Mouse (Mus musculus) thymus, adult 2 months (tissue): ENCODE measurements around the gene Olfr411. TPM values are rescaled to one million over a fixed set of nuclear protein-coding genes. Genes with fewer than 3 reads are reported as not detected.

Experiments used
- DNase-seq: peaks from one replicate; pipeline ENCODE4 v3.0.0; 2021
- H3K27ac ChIP-seq: fragments of 200-500 bp; 2 replicates; pipeline ENCODE4 v1.5.1; 2012; ENCODE audit warnings: low read length, control low read depth; ENCODE audit not compliant: control insufficient read depth, insufficient read depth
- H3K27me3 ChIP-seq: fragments of 200-500 bp; 2 replicates; pipeline ENCODE4 v1.6.1; 2012; ENCODE audit warnings: mild to moderate bottlenecking, low read length, moderate library complexity, mixed read lengths; ENCODE audit not compliant: control insufficient read depth, insufficient read depth
- H3K36me3 ChIP-seq: fragments of 200-500 bp; 2 replicates; pipeline ENCODE4 v1.6.1; 2012; ENCODE audit warnings: mild to moderate bottlenecking, low read length, moderate library complexity; ENCODE audit not compliant: control insufficient read depth, insufficient read depth
- H3K4me1 ChIP-seq: fragments of 200-500 bp; replicated peaks from 2 replicates; pipeline ENCODE4 v1.6.1; 2012; ENCODE audit warnings: low read length; ENCODE audit not compliant: control insufficient read depth, insufficient read depth
- H3K4me3 ChIP-seq: fragments of 200-500 bp; 2 replicates; pipeline ENCODE4 v1.5.1; 2012; ENCODE audit warnings: mild to moderate bottlenecking, low read length, control low read depth, moderate library complexity; ENCODE audit not compliant: control insufficient read depth, insufficient read depth
- CTCF ChIP-seq: fragments of 200-500 bp; IDR thresholded peaks from 2 replicates; pipeline ENCODE4 v1.5.1; 2012; ENCODE audit warnings: mild to moderate bottlenecking, control low read depth, low read length, moderate library complexity, borderline replicate concordance; ENCODE audit not compliant: control insufficient read depth, poor library complexity, insufficient read depth; ENCODE audit errors: extremely low read depth
- POLR2A ChIP-seq: fragments of 200-500 bp; IDR thresholded peaks from 2 replicates; pipeline ENCODE4 v1.6.1; 2012; ENCODE audit warnings: mild to moderate bottlenecking, low read length, control low read depth, moderate library complexity; ENCODE audit not compliant: control insufficient read depth, poor library complexity, insufficient read depth; ENCODE audit errors: extremely low read depth
- WGBS: fragments of 180-500 bp; shearing (Covaris S2); methylation state at CpG from one replicate; pipeline ENCODE4 v1.1.7; 2018; 5-methylcytosine and 5-hydroxymethylcytosine counted together
- polyA plus RNA-seq: library from polyadenylated mRNA; depleted of rRNA; stranded (reverse); fragments of >200 nt; gene quantifications from 2 replicates; pipeline ENCODE4 v1.2.3, GENCODE M21; 2012; rRNA removed

Olfr411 gene
- not detected in 2 replicates for polyA plus RNA-seq

DNA sequence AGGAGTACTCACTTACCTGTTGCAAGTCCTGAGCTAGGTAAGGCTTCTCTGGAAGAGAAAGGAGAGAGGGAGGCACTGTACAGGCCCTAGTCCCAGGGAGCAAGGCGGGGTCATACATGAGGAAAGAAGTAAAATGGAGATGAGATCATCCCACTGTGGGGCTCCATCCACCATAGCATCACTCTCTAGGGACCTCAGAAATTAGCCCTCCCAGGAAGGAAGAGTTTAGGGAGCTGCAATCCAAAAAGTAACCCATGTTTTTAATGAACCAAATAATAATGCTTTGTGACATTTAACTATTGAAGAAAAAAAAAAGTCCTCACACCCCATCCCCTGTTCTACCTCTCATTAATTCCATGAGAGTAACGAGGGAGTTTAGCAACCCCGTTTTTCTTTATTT lies at the start of gene Olfr411:
Gene Olfr411 (minus strand): TSS at position 101 of the 400 bp plus-strand sequence.
- TF ChIP-seq POLR2A, result no peak
- no peak for TF ChIP-seq CTCF
- WGBS, result 90% methylated on average over 3 of the region's 3 CpGs
- Histone ChIP-seq H3K27ac (no peak within 1 kb of the TSS), H3K4me3 (no peak within 1 kb of the TSS), H3K36me3 (no peaks in the 10 kb centered on the region), H3K4me1 (no peaks in the 10 kb centered on the region), H3K27me3 (no peaks in the 10 kb centered on the region)
- DNase-seq, result no peak

- TF ChIP-seq POLR2A (no peak), CTCF (no peak)
- peak; percentile 35 for DNase-seq
- Histone ChIP-seq H3K4me3 (no peak overlapping the region), H3K27me3 (no peaks in the 10 kb centered on the region), H3K27ac (no peak overlapping the region), H3K4me1 (peaks cover 12% of the 10 kb centered on the region), H3K36me3 (no peaks in the 10 kb centered on the region)
- 43% methylated on average over 2 of the region's 2 CpGs for WGBS
Measured at GRCm38 (mm10) chr11:74402126-74402525, 49.7 kb upstream of the Olfr411 start.

DNA sequence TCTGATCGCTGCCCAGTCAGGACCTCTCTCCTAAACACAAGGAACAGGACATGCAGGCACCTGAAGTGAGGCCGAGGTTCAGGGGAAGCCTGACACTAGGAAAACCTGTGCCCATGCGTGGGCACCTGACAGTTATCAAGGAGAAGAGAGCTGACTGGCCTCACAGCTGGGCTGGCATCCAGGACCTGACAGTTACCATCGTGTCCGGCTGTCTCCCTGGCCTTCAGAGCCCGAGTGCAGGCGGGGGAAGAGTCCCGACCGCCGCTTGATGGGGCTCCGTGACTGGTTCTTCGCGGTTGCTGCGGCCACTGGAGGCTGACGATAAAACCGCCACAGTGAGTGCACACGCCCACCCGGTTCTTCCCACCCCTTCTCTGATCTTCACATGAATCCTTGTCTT lies 43.1 kb upstream of the Olfr411 start:
- no peak for TF ChIP-seq CTCF
- no peak for TF ChIP-seq POLR2A
- no peaks in the 10 kb centered on the region for H3K36me3 ChIP-seq
- H3K27me3 ChIP-seq, result no peaks in the 10 kb centered on the region
- H3K4me1 ChIP-seq, result no peaks in the 10 kb centered on the region
- no peak for DNase-seq
- no peak overlapping the region for H3K4me3 ChIP-seq
- 91% methylated on average over 18 of the region's 18 CpGs for WGBS
- H3K27ac ChIP-seq, result no peak overlapping the region

- H3K4me3 ChIP-seq, result no peak overlapping the region
- no peaks in the 10 kb centered on the region for H3K4me1 ChIP-seq
- H3K36me3 ChIP-seq, result no peaks in the 10 kb centered on the region
- no peak for TF ChIP-seq POLR2A
- no peak for TF ChIP-seq CTCF
- no peaks in the 10 kb centered on the region for H3K27me3 ChIP-seq
- H3K27ac ChIP-seq, result no peak overlapping the region
- DNase-seq, result no peak
- 92% methylated on average over 5 of the region's 5 CpGs for WGBS
Measured at GRCm38 (mm10) chr11:74393489-74393888, 41.0 kb upstream of the Olfr411 start.

GRCm38 (mm10) chr11:74392903-74393302 lies 40.5 kb upstream of the Olfr411 start:
- H3K4me1 ChIP-seq, result no peaks in the 10 kb centered on the region
- no peak overlapping the region for H3K4me3 ChIP-seq
- 93% methylated on average over 6 of the region's 6 CpGs for WGBS
- TF ChIP-seq CTCF (no peak), POLR2A (no peak)
- no peaks in the 10 kb centered on the region for H3K27me3 ChIP-seq
- no peak for DNase-seq
- H3K27ac ChIP-seq, result no peak overlapping the region
- H3K36me3 ChIP-seq, result no peaks in the 10 kb centered on the region

DNA sequence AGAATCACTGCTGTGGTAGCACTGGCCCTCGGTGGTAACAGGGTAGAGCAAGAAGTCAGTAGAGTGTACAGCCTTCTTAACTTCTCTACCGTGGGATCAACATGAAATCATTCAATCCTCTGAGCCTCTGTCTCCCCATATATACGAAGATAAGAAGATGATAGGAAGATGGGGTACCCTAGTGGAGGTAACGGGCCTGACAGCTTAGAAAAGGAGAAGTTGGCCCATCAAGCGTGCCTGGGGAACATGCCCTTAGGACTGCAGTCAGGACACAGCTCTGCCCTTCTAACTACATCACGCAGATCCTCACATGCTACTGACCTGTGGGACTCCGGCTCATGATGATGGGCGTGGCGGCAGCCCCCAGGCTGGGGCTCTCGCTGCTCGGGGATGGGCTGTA lies 39.4 kb upstream of the Olfr411 start:
- Histone ChIP-seq H3K4me3 (no peak overlapping the region), H3K36me3 (no peaks in the 10 kb centered on the region), H3K27me3 (no peaks in the 10 kb centered on the region), H3K27ac (no peak overlapping the region), H3K4me1 (no peaks in the 10 kb centered on the region)
- DNase-seq, result no peak
- no peak for TF ChIP-seq CTCF
- no peak for TF ChIP-seq POLR2A
- 74% methylated on average over 11 of the region's 11 CpGs for WGBS

DNA sequence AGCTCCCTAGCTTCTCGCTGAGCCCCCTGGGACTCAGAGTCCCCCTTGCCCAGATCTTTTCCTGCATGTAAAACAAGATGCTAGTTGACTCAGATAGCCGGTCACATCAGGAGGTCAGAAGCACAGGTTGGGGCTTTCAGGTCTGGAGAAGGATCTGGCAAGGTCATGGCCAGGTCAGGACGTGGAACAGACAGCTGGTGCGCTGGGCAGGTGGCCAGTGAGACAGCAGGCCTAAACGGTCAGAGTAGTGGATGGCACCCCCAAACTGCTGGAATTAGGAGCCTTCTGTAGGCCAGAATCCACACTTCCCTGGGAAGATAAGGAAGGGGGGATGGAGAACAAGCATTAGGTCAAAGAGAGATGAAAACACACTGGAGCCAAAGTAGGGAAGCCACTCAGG lies 34.8 kb upstream of the Olfr411 start:
- Histone ChIP-seq H3K4me3 (no peak overlapping the region), H3K4me1 (no peaks in the 10 kb centered on the region), H3K27ac (no peak overlapping the region), H3K27me3 (no peaks in the 10 kb centered on the region), H3K36me3 (no peaks in the 10 kb centered on the region)
- TF ChIP-seq POLR2A (no peak), CTCF (no peak)
- WGBS, result 93% methylated on average over 5 of the region's 5 CpGs
- DNase-seq, result no peak
